Mouse (Mus musculus) urinary bladder, postnatal 4 days (tissue): ENCODE data around the gene Olfr1295.

Source experiments
- DNase-seq, 2 experiments: peaks; one replicate each; pipeline ENCODE4 v3.0.0; 2021 to 2022; ENCODE audit warnings: low spot score in 2 of 2

Olfr1295 gene

GRCm38 (mm10) chr2:111569581-111569980 lies at the start of gene Olfr1295:
TSS of gene Olfr1295 (minus strand) at chr2:111569681.
- no peak for DNase-seq

- no peak for DNase-seq
Observed at GRCm38 (mm10) chr2:111540191-111540590, 29.3 kb downstream of the Olfr1295 start, which contains the start of gene Olfr1294. TSS of gene Olfr1294 (minus strand) at chr2:111540291.

- DNase-seq, result no peak
Observed at GRCm38 (mm10) chr2:111524903-111525302, 44.6 kb downstream of the Olfr1295 start, which contains the start of gene Olfr1293-ps. TSS of gene Olfr1293-ps (plus strand) at chr2:111525203.

GRCm38 (mm10) chr2:111517451-111517850 lies 52.0 kb downstream of the Olfr1295 start:
- DNase-seq, result peak in 1 of 2 experiments; percentile 53
